Mouse (Mus musculus) thymus, adult 18-20 months (tissue): ENCODE measurements around the gene Eif3g.
A peak's percentile ranks its signal among the peaks of the same experiment; 100 is the strongest.

Experiments
- DNase-seq, 2 experiments: peaks; one replicate each; pipeline ENCODE4 v3.0.0; 2022; ENCODE audit warnings: mixed read lengths in 2 of 2

The Eif3g gene

DNA sequence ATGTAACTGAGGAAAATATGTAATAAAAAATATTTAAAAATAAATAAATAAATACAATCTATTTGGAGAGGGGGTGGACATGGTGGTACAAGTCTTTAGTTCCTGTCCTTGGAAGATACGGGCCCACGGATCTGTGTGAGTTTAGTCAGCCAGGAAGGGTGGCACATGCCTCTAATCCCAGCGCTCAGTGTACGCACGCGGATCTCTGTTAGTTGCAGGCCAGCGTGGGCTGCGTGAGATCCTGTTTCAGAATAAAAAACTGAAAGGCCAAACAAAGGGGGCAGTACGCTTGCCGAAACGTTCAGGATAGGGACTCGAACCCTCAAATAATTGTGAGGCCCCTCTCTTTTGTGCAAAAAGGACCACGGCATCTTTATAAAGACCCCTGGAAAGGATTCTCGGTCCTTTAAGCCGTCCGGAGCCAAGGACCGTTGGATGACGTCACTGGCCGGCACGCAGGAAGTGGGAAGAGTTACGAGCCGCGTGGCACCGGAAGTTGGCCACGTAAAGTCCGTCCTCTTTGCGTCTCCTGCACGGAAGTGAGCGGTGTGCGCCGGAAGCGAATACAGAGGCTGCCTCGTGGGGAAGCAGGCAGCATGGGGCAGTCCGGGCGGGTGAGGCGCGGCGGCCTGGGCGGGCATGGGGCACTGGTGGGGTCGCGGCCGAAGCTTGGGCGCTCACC is 10.6 kb downstream of the Eif3g start, which contains the start of gene Ppan:
Ppan (plus strand) TSS at position 472 of the 682 bp plus-strand sequence.
- peak; percentile 88 to 94 for DNase-seq

DNA sequence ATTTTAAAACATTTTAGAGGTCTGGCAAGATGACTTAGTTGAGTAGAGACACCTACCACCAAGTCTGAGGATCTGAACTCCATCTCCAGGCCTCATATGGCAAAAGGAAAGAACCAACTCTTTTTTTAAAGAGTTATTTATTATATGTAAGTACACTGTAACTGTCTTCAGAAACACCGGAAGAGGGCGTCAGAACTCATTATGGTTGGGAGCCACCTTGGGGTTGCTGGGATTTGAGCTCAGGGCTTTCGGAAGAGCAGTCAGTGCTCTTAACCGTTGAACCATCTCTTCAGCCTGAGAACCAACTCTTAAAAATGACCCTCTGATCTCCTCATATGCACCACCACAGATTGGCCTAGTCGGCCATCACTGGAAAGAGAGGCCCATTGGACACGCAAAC is 11.2 kb downstream of the Eif3g start:
- no peak for DNase-seq

DNA sequence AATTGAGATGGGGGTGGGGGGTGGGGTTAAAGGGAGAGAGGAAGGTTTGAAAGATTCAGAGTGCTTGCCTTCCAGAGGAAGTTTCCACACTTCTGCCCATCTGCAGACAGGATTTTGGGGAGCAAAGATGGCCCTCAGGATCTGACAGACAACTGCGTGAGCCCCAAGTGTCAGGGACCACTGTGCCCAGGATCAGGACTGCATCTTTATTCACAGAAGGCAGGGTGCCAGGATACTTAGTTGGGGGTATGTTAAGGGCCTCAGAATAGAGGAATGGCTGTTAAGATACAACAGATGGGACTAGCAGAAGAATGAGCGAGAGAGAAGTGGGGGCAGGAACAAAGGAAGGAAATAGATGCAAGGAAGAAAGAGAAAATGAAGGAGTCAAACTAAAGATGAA is 11.9 kb downstream of the Eif3g start:
- DNase-seq: no peak

DNA sequence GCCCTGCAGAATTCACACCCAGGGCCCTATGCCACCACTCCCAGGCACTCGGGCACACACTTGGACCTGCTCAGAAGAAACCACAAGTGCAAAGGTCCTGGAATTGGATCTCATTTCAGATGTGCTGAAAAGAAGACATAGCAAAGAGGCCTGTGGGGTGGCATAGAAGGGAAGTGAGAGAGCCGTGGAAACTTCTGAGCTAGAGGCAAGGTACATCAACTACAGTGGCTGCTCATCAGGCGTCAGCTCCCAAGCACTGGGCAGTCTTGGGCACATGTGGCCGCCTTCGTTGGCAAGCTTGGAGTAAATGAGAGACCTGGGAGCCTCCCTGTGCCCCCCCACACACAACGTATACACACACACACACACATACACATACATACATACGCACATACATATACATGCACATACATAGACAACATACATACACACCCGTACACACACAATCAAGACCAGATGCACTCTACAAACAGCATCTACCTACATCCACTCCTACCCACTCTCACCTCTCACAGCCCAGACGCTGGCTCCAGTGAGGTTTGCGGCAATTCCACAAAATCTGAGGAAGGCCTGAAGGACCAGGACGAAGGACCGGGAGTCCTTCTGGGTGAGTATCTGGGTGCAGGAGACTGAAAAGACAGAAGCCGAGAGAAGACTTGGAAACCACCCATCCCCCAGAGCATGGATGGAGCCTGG is 19.2 kb downstream of the Eif3g start, which contains the start of gene Angptl6:
Angptl6 (minus strand) TSS at position 631 of the 696 bp plus-strand sequence.
- DNase-seq: no peak

DNA sequence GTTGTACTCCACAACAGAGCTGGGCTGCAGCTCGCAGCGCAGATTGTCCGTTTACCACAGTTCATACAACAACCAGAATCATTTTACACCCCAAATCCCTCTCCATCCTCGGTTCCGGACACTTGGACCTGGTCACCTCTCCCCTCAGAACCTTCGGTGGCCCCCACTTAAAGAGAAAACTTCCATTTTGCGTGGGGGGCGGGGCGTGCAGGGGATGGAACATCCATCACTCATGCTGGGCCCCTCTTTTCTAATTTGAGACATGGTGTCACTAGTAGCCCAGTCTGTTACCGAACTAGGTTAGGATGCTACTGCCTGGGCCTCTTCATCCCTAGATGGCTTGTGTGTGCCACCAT is 19.7 kb downstream of the Eif3g start:
- peak in 1 of 2 experiments; percentile 61 for DNase-seq

DNA sequence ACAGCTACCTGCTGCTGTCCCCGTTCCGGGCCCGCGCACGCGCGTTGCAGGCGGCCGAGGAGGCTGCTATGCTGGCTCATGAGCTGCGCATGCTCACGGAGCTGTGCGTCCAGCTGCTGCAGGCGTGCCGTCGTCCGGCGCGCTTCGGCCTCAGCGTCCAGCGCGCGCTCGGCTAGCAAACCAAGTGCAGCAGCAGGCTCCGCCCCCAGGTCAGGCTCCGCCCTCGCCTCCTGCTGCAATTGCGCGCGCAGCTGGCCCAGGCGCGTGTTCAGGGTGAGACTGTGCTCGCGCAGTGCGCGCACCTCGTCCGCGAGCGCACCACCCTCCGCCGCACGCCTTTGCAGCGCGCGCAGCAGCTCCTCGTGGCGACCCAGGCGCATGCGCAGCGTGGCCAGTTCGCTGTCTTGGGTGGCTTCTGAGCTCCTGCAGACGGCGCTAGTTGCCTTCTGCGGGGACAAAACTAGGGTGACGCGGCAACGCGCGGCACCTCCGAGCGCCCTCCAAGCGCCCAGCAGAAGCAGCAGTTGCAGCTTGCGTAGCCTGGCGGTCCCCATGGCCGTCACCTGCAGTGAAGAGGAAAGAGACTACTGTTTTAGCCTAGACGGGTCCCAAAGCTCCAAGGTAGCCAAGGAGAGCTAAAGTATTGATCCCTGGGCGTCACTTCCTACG is 20.2 kb downstream of the Eif3g start:
- peak; percentile 98 to 99 for DNase-seq

DNA sequence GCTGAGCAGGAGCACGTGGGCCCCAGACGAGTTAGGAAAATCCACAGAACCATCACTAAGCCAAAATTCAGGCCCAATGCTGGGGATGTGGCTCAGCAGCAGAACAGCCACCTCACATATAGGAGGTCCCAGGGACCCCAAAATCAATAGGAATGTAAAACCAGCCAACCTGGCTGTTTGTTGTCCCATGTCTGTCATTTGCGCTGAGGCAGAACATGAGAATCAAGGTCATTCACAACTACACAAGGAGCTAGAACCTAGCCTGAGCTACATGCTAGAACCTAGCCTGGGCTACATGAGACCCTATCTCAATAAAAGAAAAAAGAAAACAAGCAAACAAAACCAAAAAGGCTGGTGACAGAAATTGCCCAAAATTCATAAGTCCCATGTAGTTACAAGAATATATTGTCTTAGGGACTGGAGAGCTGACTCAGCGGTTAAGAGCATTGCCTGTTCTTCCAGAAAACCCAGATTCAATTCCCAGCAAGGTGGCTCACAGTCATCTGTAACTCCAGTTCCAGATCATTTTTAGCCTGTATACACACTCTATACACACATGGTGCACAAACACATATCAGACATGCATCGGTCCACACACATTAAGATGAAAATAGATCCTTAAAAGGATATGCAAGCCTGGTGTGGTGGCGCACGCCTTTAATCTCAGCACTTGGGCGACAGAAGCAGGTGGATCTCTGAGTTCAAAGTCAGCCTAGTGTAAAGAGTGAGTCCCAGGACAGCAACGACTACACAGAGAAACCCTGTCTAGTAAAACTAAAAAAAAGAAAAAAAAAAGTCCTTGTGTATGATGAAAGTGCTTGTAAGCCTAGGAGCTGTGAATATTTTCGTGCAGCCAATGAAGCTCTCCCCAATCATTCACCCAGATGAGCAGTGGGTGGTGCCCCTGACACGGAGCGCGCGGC is 21.0 kb downstream of the Eif3g start:
- DNase-seq: no peak

DNA sequence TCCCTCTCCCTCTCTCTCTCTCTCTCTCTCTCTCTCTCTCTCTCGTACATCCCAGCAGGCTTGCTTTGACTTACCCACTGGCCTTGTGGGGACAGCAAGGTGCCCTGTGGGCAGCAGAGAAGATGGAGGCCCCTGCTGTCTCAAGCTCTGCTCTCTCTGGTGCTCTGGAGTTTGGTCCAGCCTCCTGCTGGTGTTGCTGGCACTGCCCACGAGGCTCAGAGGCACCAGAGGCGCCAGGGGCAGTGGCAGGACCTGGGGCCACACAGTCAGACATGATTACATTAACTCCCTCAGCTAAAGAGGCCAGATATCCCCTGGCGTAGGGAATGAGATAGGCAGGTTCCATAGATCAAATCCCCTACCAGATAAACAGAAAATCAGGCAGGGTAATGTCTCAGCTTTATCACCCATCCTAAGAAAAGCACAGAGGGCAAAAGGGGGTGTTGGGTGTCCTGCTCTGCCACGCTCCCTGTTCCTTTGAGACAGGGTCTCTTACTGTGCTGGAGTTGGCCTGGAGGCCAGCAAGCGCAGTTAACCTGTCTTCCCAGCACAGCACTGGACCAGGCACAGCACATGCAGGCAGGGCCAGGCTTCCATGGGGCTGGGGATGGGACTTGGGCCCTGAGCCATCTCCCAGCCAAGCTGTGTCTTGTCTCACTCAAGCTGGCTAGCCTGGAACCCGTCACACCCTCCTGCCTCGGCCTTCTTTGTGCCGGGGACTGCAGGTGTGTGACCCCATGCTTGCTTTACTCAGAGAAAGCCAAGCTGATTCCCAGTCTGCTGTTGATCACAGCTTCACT is 21.9 kb downstream of the Eif3g start:
- no peak for DNase-seq

DNA sequence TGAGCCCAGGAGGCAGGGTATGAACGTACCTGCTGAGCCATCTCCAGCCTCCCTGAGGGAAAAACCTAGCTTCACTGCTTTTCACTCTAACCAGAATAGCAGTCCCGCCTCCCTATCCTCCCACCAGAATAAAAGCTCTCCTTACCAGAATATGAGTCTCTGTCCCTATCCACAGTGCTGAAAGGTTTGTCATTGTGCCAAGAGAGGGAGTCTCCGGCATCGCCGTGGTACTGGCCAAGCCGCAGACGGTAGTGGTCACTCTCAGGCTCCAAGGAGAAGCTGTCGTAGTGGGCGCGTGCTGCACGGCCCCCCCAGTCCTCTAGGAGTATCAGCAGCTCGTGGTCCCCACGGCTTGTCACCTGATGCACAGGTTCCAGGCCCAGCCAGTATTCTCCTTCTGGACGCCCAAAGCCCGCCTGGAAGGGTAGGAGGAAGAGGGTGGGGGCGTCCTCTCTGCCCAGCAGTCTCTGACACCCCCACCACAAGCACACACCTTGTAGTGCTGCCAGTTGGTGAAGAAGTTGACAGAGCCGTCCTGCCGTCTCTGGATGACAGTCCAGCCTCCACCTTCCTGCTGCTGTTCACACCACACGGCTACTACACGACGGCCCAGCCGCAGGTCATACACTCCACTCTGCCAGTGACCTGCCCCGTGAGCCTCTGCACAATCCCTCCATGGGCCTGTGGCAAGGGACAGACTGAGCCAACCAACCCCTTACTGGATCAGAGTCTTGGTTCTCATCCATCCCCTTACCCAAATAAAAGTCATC is 23.2 kb downstream of the Eif3g start:
- no peak for DNase-seq

DNA sequence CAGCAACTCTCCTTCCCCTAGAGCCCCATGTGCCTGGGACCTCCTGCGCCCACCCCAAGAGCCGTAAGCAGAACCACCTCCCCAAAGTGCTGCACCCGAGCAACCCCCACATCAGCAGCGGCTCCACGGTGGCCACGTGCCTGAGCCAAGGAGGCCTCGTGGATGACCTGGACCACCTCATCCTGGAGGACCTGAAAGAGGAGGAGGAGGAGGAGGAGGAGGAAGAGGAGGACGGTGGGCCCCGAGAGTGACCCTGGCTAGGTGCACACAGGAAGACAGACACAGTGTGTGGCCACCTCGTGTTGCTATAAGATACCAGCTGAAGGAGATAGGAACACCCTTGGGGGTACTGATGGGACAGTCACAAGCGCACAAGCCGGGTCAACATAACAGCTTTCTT is 24.9 kb downstream of the Eif3g start:
- no peak for DNase-seq

DNA sequence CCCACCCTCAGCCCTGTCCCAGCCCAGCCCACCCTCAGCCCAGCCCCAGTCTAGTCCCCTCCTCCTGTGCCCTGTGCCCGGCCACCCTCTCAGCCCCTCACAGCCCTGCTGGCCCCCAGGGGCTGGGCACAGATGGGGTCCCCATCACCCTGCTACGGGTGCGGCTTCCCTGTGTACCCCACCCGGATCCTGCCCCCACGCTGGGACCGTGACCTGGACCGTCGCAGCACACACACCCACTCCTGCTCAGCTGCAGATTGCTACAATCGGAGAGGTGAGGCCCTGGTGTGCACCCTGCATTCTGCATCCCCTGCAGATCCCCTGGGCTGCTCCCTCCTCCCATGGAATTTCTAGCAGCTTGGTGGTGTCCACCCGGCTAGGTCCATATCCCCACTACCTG is 25.4 kb downstream of the Eif3g start:
- DNase-seq: no peak

DNA sequence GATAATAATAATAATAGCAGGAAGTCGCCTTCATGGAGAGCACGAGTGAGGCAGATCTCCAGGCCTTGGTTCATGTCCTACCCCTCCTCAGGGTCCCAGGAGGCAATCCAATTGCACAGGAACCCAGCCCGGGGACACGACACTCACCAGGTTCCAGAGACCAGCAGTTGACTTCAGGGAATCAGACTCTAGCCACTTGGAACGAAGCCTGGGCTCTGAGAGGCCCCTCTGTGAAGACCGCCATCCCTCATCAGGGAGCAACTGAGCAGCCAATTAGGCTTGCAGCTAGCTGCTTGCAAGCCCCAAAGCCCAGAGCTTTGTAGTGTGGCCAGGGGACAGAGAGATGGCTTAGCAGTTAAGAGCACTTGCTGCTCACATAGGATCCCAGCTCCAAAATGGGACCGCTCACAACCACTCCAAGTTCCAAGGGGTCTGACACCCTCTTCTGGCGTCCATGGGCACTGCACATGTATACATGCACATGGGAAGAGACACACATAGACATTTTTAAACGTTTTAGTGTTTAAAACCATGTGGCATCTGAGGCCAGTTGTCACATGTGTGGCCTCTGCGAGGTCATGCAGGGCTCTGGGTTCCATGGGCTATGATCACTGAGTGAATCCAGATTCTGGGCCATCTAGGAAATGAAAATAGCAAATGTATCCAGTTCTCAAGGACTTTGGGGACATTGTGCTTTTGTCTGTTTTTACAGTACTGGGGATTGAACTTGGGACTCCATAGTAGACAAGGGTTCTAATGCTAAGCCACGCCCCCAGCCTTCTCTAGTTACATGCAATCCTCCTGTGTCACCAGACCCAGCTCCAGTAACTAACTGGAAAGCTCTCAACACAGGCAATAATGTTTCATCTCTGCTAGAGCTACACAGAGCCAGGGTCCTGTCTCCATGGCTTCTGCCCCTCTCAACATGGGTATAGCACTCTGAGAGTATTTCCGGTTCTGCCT is 27.9 kb downstream of the Eif3g start:
- DNase-seq: no peak

DNA sequence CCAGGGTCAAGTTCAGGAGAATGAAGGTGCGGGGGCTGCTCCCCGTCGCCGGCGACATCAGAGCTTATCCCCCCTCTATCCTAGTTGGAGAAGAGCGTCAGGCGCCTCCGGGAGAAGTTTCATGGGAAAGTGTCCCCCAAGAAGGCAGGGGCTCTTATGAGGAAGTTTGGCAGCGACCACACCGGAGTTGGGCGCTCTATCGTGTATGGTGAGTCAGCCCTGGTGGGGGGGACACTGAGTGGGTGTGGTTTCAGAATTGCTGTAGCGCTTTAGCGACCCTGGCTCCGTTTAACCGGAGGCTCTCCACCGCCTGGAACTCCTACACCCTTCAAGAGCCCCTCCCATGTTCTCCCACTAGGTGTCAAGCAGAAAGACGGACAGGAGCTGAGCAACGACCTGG is 29.2 kb downstream of the Eif3g start:
- DNase-seq: no peak

DNA sequence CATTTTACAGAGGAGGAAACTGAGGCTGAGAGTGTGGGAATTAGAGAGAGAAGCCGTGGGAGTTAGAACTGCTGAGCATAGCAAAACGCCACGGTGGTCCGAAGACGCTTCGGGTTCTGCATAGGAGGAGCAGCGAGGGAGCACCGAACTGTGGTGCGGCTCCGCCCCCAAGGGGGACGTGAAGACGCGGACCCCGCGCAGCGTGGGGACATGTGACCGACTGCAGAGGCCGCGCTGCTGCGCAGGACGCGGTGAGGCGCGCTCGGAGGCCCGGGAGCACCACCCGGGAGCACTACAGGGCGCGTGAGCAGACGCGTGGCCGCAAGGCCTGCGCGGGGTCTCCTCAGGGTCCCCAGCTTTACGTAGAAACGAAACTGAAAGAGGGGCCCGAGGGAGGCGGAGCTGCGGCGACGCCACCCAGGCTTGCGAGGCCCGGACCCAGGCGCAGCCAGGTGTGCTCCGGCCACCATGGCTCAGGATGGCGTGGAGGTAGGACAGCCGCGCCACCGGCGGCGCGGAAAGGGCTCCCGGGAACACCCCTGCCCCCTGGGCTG is 29.9 kb downstream of the Eif3g start, which contains the start of gene A230050P20Rik:
A230050P20Rik (plus strand) TSS at position 195 of the 554 bp plus-strand sequence.
- no peak for DNase-seq

DNA sequence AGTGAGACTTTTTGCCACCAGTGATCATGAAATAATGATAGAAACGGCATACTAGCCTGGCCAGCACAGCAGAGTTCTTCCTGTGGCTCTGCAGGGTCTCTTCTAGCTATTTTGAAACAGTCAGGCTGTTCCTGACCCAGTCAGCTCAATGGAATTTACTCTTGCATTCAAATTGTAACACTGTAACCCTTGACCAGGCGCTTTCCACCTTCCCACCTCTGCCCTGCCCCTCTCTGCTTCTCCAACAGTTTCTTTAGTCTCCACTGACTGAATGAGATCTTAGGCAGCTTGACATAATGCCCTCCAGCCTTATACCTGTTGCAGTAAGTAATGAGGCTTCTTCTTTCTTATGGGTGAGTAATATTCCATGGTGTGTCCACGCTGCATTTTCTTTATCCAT is 31.5 kb downstream of the Eif3g start:
- no peak for DNase-seq

DNA sequence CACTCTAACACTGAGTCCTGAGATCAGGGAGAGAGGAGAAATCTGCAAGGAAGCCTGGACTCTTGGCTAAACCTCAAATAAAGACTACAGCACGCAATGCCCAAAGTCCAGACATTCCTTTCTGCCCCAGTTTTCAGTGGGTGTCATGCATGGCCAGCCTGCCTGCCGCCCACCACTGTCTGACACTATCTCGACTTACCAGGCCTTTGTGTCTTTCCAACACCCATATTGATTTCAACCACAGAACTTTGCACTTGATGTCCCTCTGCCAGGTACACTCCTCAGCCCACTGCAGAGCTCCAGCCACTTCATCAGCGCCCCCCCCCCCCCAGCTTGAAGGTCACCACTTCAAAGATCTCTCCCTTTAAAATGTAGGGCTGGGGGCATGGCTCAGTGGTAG is 36.2 kb downstream of the Eif3g start:
- DNase-seq: no peak

DNA sequence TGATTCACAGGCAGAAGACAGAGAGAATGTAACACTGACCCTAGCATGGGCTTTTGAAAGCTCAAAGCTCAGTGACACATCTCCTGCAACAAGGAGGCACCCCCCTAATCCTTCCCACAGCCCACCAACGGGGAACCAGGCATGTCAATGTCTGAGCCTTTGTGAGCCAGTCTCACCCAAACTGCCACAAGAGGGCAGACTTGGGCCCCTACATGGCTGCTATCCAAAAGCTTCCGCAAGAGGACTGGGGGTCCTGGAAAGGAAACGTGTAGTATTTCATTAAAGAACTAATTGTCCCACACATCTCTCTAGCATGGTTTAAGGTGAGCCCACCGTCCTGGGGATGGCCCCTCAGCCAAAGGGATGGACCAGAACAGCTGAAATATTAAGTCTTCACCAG is 36.6 kb downstream of the Eif3g start:
- DNase-seq: no peak

DNA sequence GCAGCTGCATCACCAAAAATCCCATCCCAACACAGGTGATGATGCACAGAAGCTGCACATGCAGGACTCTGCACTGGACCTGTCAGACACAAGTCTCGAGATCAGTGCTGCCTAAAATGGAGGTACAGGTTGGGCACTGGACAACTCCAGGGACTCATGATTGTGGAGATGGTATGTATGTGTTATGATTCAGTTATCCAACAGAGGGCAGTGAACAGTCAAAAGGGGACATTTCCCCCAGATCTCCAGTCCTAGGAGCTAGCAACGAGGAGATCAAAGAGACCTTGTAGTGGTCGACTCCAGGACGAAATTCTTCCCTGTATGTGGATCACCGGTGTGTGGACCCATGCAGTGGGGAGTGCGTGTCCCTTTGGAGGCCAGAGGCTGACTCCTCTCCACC is 38.5 kb downstream of the Eif3g start:
- no peak for DNase-seq

DNA sequence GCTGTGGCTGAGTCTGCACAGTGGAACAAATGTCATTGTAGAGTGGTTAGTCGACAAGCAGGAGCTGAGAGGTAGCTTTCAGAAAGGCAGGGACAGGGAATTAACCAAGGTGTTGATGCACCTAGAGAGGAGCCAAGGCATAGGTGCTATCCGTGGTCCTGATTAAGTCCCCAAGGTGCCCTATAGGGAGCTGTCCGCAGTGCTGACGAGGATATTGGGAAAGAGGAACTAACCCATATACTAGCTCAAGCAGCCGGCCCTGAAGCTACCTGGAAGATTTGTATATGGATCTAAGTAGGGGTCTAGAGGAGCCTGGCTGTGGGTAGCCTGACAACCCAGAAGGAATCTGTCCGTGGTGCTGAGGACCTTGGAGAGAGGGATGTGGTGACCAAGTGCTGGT is 41.3 kb downstream of the Eif3g start:
- DNase-seq: no peak

DNA sequence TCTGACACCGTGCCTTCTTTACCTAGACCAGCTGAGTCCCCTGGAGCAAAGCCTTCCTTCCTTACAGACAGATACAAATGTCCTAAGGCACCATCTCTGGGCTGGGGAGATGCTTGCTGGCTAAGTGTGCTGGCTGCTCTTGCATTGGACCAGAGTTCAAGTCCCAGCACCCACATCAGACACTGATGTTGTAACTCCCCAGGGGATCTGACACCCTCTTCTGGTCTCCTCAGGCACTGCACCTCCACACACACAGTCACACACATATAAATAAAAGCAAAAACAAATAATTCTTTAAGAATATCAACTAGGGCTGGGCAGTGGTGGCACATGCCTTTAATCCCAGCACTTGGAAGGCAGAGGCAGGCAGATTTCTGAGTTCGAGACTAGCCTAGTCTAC is 48.2 kb downstream of the Eif3g start:
- DNase-seq: no peak
